Mouse (Mus musculus) stomach, embryonic 16.5 days (tissue): ENCODE data around the gene Zfp426. TPM values are rescaled to one million over a fixed set of nuclear protein-coding genes. Genes with fewer than 3 reads are reported as not detected.
A peak's percentile ranks its signal among the peaks of the same experiment; 100 is the strongest.

Experiments
- ATAC-seq: fragments of 200-750 bp; cut with Nextera tagmentation; 2 replicates; pipeline ENCODE4 v1.8.0; 2017; ENCODE audit warnings: moderate number of reproducible peaks, moderate TSS enrichment; ENCODE audit not compliant: insufficient read depth, low FRiP score
- H3K27ac ChIP-seq: fragments of 300-500 bp; sonication (generic); 2 replicates; pipeline ENCODE4 v1.5.1; 2014; ENCODE audit warnings: low read length
- H3K27me3 ChIP-seq: fragments of 300-500 bp; sonication (generic); 2 replicates; pipeline ENCODE4 v1.6.1; 2014; ENCODE audit warnings: low read length, control low read depth, mixed read lengths; ENCODE audit not compliant: control insufficient read depth, insufficient read depth
- H3K36me3 ChIP-seq: fragments of 300-500 bp; sonication (generic); 2 replicates; pipeline ENCODE4 v1.6.1; 2014; ENCODE audit warnings: low read length; ENCODE audit not compliant: control insufficient read depth, insufficient read depth
- H3K4me1 ChIP-seq: fragments of 300-500 bp; sonication (generic); 2 replicates; pipeline ENCODE4 v1.6.1; 2014; ENCODE audit warnings: low read length, control low read depth, mixed read lengths; ENCODE audit not compliant: control insufficient read depth, insufficient read depth
- H3K4me2 ChIP-seq: fragments of 300-500 bp; sonication (generic); 2 replicates; pipeline ENCODE4 v1.6.1; 2014; ENCODE audit warnings: low read depth, low read length, mixed read lengths
- H3K4me3 ChIP-seq: fragments of 300-500 bp; sonication (generic); replicated peaks from 2 replicates; pipeline ENCODE4 v1.5.1; 2014; ENCODE audit warnings: mild to moderate bottlenecking, low read length
- H3K9ac ChIP-seq: fragments of 300-500 bp; sonication (generic); 2 replicates; pipeline ENCODE4 v1.6.1; 2014; ENCODE audit warnings: low read length
- H3K9me3 ChIP-seq: fragments of 300-500 bp; sonication (generic); replicated peaks from 2 replicates; pipeline ENCODE4 v1.6.1; 2016; ENCODE audit warnings: low read length, control low read depth; ENCODE audit not compliant: control insufficient read depth
- WGBS: fragments of 180-500 bp; shearing (Covaris S2); extraction: QIAGEN DNeasy Blood & Tissue Kit; methylation state at CpG from one replicate; pipeline ENCODE4 v1.1.7; 2014; 5-methylcytosine and 5-hydroxymethylcytosine counted together
- polyA plus RNA-seq: library from polyadenylated mRNA; unstranded; fragments of >200 nt; fragmentation: Nextera tagmentation; extraction: Ambion mirVana; gene quantifications from 2 replicates; pipeline ENCODE4 v1.2.1, GENCODE M21; 2015

Gene Zfp426
- polyA plus RNA-seq, 1 experiment from 2014 or later, result 18.8 TPM

GRCm38 (mm10) chr9:20514016-20514415, 21.5 kb upstream of the Zfp426 start:
- H3K27me3 ChIP-seq, result no peaks in the 10 kb centered on the region
- H3K9ac ChIP-seq, result no peak overlapping the region
- WGBS, result 74% methylated on average over 3 of the region's 3 CpGs
- 0 out of 2 replicates have a peak, but pooled peaks cover 3% of the 10 kb centered on the region for H3K36me3 ChIP-seq
- H3K27ac ChIP-seq, result no peak overlapping the region
- H3K9me3 ChIP-seq, result no peaks in the 10 kb centered on the region
- 0 out of 2 replicates have a peak, but pooled peaks have one; percentile 44 for ATAC-seq
- peaks cover 9% of the 10 kb centered on the region; the same call in 1 of the 2 replicates for H3K4me1 ChIP-seq
- no peak overlapping the region for H3K4me2 ChIP-seq
- no peak overlapping the region for H3K4me3 ChIP-seq

- Histone ChIP-seq H3K9me3 (no peaks in the 10 kb centered on the region), H3K27me3 (no peaks in the 10 kb centered on the region), H3K4me1 (peaks cover 6% of the 10 kb centered on the region; the same call in 1 of the 2 replicates), H3K4me2 (no peak overlapping the region), H3K36me3 (no peaks in the 10 kb centered on the region), H3K9ac (no peak overlapping the region), H3K27ac (no peak overlapping the region), H3K4me3 (no peak overlapping the region)
- no peak for ATAC-seq
- WGBS, result 79% methylated on average over 8 of the region's 8 CpGs
Measured at GRCm38 (mm10) chr9:20512714-20513113, 20.2 kb upstream of the Zfp426 start.

DNA sequence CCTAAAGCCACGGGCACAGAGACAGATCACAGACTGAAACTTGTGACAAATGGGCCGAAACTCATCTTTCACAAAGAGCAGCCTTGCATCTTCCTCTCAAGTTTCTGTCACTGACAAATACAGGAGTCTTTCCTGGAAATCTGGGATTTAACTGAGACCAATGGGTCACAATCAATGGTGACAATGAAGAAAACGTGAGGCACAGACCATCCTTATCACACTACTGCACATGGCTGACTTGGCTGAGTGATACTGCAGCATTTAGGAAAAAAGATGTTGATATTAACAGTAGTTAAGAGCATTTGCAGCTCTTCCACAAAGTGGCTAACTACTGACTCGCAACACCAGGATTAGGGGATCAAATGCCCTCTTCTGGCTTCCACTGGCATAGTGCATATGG, 19.1 kb upstream of the Zfp426 start:
- Histone ChIP-seq H3K9ac (no peak overlapping the region), H3K4me1 (peaks cover 6% of the 10 kb centered on the region; the same call in 1 of the 2 replicates), H3K4me3 (no peak overlapping the region), H3K27me3 (no peaks in the 10 kb centered on the region), H3K9me3 (no peaks in the 10 kb centered on the region), H3K27ac (no peak overlapping the region), H3K4me2 (no peak overlapping the region), H3K36me3 (no peaks in the 10 kb centered on the region)
- ATAC-seq, result no peak
- 83% methylated on average over 4 of the region's 4 CpGs for WGBS

GRCm38 (mm10) chr9:20510346-20510745, 17.8 kb upstream of the Zfp426 start:
- Histone ChIP-seq H3K4me3 (no peak overlapping the region), H3K9ac (no peak overlapping the region), H3K4me2 (no peak overlapping the region), H3K9me3 (no peaks in the 10 kb centered on the region), H3K27ac (no peak overlapping the region), H3K36me3 (no peaks in the 10 kb centered on the region), H3K27me3 (no peaks in the 10 kb centered on the region), H3K4me1 (peaks cover 6% of the 10 kb centered on the region; the same call in 1 of the 2 replicates)
- no peak for ATAC-seq
- 67% methylated on average over 1 of the region's 1 CpGs for WGBS

- no peak for ATAC-seq
- no peaks in the 10 kb centered on the region for H3K9me3 ChIP-seq
- no peak overlapping the region for H3K27ac ChIP-seq
Measured at GRCm38 (mm10) chr9:20509676-20510075, 17.1 kb upstream of the Zfp426 start.

DNA sequence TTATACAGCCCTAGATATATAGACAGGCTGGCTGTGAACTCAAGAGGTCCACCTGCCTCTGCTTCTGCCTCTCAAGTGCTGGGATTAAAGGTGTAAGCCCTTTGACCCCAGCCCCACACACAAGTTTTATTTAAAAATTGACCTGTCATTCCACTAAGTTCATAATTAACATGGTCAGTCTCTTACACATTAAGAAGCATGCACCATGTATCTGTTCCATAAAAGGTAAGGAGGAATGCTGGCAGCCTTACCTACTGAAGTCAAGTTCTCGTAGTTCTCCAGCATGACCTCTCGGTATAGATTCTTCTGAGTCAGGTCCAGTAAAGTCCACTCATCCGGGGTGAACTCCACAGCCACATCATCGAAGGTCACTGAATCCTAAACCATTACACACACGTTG, 12.3 kb upstream of the Zfp426 start:
- Histone ChIP-seq H3K4me2 (no peak overlapping the region), H3K4me1 (no peaks in the 10 kb centered on the region), H3K4me3 (no peak overlapping the region), H3K9ac (no peak overlapping the region), H3K36me3 (peaks cover 28% of the 10 kb centered on the region), H3K9me3 (no peaks in the 10 kb centered on the region), H3K27me3 (no peaks in the 10 kb centered on the region), H3K27ac (no peak overlapping the region)
- ATAC-seq, result no peak
- WGBS, result 90% methylated on average over 5 of the region's 5 CpGs

More at GRCm38 (mm10) chr9:20509676-20510075, 17.1 kb upstream of the Zfp426 start:
- 71% methylated on average over 3 of the region's 3 CpGs for WGBS
- Histone ChIP-seq H3K4me3 (no peak overlapping the region), H3K36me3 (0 out of 2 replicates have a peak, but pooled peaks cover 7% of the 10 kb centered on the region), H3K27me3 (no peaks in the 10 kb centered on the region), H3K4me1 (peaks cover 1% of the 10 kb centered on the region; the same call in 1 of the 2 replicates), H3K9ac (no peak overlapping the region), H3K4me2 (no peak overlapping the region)

DNA sequence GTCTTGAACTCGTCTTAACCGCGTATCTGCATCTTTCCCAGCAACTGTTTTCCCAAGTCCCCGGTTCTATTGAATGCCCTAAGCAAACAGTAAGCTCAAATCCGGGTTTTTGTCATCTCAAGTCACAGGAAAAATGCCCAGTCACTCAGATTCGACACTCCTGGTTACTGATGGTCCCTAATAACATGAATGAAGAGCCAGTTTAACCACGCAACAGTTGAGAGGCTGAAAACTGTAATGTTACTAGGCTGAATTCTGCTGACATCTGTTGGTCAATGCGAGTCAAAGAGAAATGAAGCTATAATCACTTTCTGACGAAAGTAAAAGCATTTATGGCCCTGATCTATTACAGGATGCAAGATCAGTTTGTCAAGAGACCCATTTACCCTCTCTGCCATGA, 735 bp upstream of the Zfp426 start:
- H3K9ac ChIP-seq, result peak overlapping the region; percentile 99
- 2% methylated on average over 9 of the region's 9 CpGs for whole genome bisulfite sequencing
- H3K27ac ChIP-seq, result peak overlapping the region; percentile 98
- H3K9me3 ChIP-seq, result no peaks in the 10 kb centered on the region
- peaks cover 6% of the 10 kb centered on the region for H3K4me1 ChIP-seq
- peak overlapping the region; percentile 98 for H3K4me3 ChIP-seq
- no peaks in the 10 kb centered on the region for H3K27me3 ChIP-seq
- peak overlapping the region; percentile 79 for H3K4me2 ChIP-seq
- peaks cover 18% of the 10 kb centered on the region for H3K36me3 ChIP-seq
- ATAC-seq, result no peak

DNA sequence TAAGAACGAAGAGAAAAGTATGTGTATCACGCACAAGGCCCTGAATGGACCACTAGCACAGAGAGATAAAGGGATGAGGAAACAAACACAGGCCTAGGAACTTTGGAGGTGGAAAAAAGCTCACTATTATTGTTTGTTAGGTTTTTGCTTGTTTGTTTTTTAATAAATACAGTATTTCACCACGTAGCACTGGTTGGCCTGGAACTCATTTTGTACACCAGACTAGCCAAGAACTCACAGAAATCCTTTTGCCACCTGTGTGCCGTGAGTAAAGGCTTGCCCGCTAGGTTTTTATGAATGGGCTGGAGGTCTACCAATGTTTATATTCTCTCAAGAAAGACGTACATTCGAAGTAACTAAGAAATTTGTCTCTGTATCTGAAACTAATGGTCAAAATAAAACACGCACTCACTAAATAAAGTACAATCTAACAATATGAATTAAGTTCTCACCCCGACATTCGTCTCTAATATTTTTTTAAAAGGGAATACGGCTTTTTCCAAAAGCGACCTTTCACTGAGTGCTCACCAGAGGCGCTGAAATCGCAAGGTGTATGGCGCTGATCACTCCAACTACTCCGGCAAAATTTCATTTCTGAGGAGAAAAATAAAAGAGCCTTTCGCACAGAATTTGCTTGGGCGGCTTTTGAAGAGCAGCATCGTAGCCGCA, 554 bp downstream of the Zfp426 start:
- Histone ChIP-seq H3K27ac (peak overlapping the region; percentile 98), H3K36me3 (peaks cover 7% of the 10 kb centered on the region), H3K9me3 (no peaks in the 10 kb centered on the region), H3K27me3 (no peaks in the 10 kb centered on the region), H3K4me1 (peaks cover 6% of the 10 kb centered on the region), H3K4me3 (peak overlapping the region; percentile 98), H3K4me2 (peak overlapping the region; percentile 79), H3K9ac (peak overlapping the region; percentile 99)
- ATAC-seq, result no peak
- WGBS, result 7% methylated on average over 20 of the region's 20 CpGs

GRCm38 (mm10) chr9:20489536-20489935, 3.0 kb downstream of the Zfp426 start:
- Histone ChIP-seq H3K4me1 (peaks cover 6% of the 10 kb centered on the region), H3K27me3 (no peaks in the 10 kb centered on the region), H3K36me3 (peaks cover 1% of the 10 kb centered on the region; the same call in 1 of the 2 replicates), H3K9ac (no peak overlapping the region), H3K4me3 (no peak overlapping the region), H3K4me2 (no peak overlapping the region), H3K27ac (no peak overlapping the region), H3K9me3 (no peaks in the 10 kb centered on the region)
- ATAC-seq, result no peak
- 84% methylated on average over 5 of the region's 5 CpGs for WGBS
